Mouse (Mus musculus): Measurements from ENCODE around the gene 4931428F04Rik. TPM values are rescaled to one million over a fixed set of nuclear protein-coding genes. Genes with fewer than 3 reads are reported as not detected.
"Not testable (repeated sequence)": the region's sequence is repeated elsewhere in the genome, so short reads cannot be mapped to it uniquely, and the experiment has no call there.

Gene 4931428F04Rik
- polyA plus RNA-seq, 1 experiment from 2014 or later: 126 TPM

DNA sequence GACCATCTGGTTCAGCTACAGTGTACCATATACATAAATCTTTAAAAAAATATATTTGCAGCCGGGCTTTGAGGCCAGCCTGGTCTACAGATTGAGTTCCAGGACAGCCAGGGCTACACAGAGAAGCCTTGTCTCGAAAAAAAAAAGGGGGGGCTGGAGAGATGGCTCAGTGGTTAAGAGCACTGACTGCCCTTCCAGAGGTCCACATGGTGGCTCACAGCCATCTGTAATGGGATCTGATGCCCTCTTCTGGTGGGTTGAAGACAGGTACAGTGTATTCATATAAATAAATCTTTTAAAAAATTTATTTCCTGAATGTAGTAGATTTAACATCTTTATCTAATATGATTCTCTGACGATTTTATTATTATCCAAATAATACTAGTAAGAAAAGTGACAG, 2.1 kb upstream of the 4931428F04Rik start:
- not testable (repeated sequence) for H3K27me3 ChIP-seq (replicated peaks; ENCODE audit: control insufficient read depth, insufficient read depth, low read length); H3K36me3 ChIP-seq (ENCODE audit: control insufficient read depth, insufficient read depth, low read length); ATAC-seq; H3K27ac ChIP-seq (ENCODE audit: low read depth, low read length); H3K9me3 ChIP-seq (ENCODE audit: control insufficient read depth, low read length); H3K4me3 ChIP-seq (ENCODE audit: low read length); H3K4me2 ChIP-seq (ENCODE audit: low read length); H3K9ac ChIP-seq (ENCODE audit: low read depth, low read length)
- H3K4me1 ChIP-seq (ENCODE audit: control insufficient read depth, insufficient read depth, low read depth, low read length): peaks cover 22% of the 10 kb centered on the region
- WGBS: 73% methylated on average over 3 of the region's 3 CpGs

DNA sequence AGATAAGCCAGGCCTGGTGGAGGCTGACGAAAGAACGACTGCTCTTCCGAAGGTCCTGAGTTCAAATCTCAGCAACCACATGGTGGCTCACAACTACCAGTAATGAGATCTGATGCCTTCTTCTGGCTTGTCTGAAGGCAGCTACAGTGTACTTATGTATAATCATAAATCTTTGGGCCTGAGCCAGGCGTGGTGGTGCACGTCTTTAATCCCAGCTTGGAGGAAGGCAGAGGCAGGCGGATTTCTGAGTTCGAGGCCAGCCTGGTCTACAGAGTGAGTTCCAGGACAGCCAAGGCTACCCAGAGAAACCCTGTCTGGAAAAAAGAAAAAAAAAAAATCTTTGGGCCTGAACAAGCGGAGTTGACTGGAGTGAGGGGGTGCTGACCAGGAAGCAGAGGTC, 1.7 kb upstream of the 4931428F04Rik start:
- ATAC-seq; H3K27ac ChIP-seq (ENCODE audit: low read depth, low read length); H3K9ac ChIP-seq (ENCODE audit: low read depth, low read length); H3K4me2 ChIP-seq (ENCODE audit: low read length); H3K27me3 ChIP-seq (replicated peaks; ENCODE audit: control insufficient read depth, insufficient read depth, low read length); H3K9me3 ChIP-seq (ENCODE audit: control insufficient read depth, low read length); H3K4me3 ChIP-seq (ENCODE audit: low read length); H3K36me3 ChIP-seq (ENCODE audit: control insufficient read depth, insufficient read depth, low read length): not testable (repeated sequence)
- peaks cover 26% of the 10 kb centered on the region for H3K4me1 ChIP-seq (ENCODE audit: control insufficient read depth, insufficient read depth, low read depth, low read length)
- 89% methylated on average over 8 of the region's 8 CpGs for WGBS

DNA sequence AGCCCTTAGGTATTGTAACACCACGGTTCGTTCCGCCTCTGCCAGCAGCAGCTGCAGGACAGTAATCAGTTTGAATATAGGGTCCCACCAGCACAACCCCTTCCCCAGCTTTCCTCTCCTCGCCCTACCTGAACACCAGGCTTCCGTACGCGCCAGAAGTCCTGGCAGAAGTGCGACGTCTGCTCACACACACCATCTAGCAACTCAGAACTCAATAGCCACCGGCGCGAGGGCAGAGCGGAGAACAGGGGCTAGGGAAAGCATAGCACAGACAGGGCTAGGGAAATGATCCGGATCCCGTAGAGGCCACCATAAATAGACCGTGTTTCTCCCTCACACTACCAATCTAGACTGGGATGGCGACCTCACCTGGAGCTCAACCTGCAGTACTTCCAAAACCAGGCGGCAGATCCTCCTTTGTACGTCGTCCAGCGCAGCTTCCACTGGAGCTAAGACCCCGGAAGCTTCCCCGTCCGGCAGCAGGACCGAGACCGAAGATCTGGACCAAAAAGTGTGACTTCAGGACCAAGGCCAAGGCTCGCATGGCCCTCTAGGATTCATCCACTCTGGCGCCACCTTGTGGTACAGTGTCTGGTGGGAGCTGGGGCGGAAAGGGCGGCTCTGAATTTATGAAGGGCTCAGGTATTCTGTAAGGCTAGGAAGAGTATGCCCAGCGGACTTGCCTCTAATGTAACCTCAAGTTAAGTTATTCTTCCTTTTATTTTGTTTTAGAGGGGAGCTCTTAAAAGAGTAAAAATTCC, 1.1 kb upstream of the 4931428F04Rik start:
- no peak for ATAC-seq

DNA sequence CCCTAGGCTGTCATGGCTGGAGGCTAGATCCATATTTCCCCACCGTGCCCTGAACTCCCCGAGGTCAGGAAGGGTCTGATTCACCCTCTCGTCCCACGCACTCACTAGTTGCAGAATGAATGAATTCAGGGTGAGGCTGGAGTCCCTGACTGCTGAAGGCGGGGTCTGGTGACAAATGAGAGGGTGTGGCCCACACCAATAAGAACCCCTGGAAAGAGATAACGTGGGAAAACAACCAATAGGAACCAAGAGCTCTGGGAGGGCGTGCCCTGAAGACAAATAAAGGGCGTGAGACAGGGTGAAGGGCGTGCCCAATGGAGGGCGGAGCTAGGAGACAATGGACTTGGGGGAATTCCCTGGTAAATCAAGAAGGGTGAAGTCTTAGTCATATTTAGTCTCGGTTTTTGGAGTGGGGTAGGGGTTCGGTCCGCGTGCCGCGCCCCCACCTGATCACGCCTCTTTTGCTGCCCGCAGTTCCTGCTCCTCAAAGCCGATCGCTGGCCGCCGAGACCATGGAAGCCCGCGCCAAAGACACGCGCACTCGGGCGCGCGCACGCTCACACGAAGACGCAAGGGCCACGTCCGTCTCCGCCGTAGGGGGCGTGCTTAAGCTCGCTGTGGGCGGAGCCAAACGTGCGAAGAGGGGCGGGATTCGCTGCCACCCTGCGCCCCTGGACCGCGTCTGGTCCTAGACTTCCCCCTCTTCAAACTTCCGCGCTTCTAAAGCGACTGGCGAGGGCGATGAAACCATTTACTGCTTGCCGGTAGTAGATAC, 519 bp downstream of the 4931428F04Rik start:
- Histone ChIP-seq H3K4me1 (ENCODE audit: control insufficient read depth, insufficient read depth, low read depth, low read length) (peaks cover 37% of the 10 kb centered on the region), H3K27ac (ENCODE audit: low read depth, low read length) (peak overlapping the region; percentile 88), H3K9ac (ENCODE audit: low read depth, low read length) (peak overlapping the region; percentile 63), H3K4me2 (ENCODE audit: low read length) (peak overlapping the region; percentile 74), H3K36me3 (ENCODE audit: control insufficient read depth, insufficient read depth, low read length) (peaks cover 3% of the 10 kb centered on the region; the same call in 1 of the 2 replicates), H3K9me3 (ENCODE audit: control insufficient read depth, low read length) (no peaks in the 10 kb centered on the region), H3K4me3 (ENCODE audit: low read length) (peak overlapping the region; percentile 49), H3K27me3 (replicated peaks; ENCODE audit: control insufficient read depth, insufficient read depth, low read length) (no peaks in the 10 kb centered on the region)
- WGBS: under 1% methylated on average over 53 of the region's 53 CpGs
- peak; percentile 91 for ATAC-seq

More for the DNA sequence above, 1.1 kb upstream of the 4931428F04Rik start:
- Histone ChIP-seq H3K27ac (ENCODE audit: low read depth, low read length) (no peak overlapping the region), H3K9me3 (ENCODE audit: control insufficient read depth, low read length) (no peaks in the 10 kb centered on the region), H3K4me3 (ENCODE audit: low read length) (peak overlapping the region; percentile 49), H3K4me1 (ENCODE audit: control insufficient read depth, insufficient read depth, low read depth, low read length) (peaks cover 32% of the 10 kb centered on the region), H3K27me3 (replicated peaks; ENCODE audit: control insufficient read depth, insufficient read depth, low read length) (no peaks in the 10 kb centered on the region), H3K9ac (ENCODE audit: low read depth, low read length) (peak overlapping the region; percentile 39; the same call in 1 of the 2 replicates), H3K36me3 (ENCODE audit: control insufficient read depth, insufficient read depth, low read length) (no peaks in the 10 kb centered on the region), H3K4me2 (ENCODE audit: low read length) (peak overlapping the region; percentile 74)
- WGBS: 6% methylated on average over 31 of the region's 31 CpGs

DNA sequence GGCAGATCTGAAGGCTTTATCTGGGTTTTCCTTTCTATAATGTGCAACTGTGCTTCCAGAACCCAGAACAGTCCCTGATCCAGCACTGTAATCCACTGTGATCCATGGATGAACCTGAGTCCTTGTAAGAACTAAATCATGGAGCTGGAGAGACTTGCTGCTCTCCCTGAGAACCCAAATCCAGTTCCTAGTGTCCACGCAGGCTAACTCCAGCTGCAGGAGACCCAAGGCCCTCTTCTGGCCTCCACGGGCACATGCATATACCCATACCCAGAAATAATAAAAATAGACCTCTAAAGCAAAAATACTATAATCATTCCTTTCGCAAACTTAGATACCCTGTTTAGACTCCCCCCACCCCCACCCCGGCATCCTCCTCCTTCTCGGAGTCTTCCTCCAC, 1.4 kb downstream of the 4931428F04Rik start:
- H3K9ac ChIP-seq (ENCODE audit: low read depth, low read length): peak overlapping the region; percentile 63; the same call in 1 of the 2 replicates
- peaks cover 37% of the 10 kb centered on the region for H3K4me1 ChIP-seq (ENCODE audit: control insufficient read depth, insufficient read depth, low read depth, low read length)
- H3K27ac ChIP-seq (ENCODE audit: low read depth, low read length): no peak overlapping the region; the same call in 1 of the 2 replicates

DNA sequence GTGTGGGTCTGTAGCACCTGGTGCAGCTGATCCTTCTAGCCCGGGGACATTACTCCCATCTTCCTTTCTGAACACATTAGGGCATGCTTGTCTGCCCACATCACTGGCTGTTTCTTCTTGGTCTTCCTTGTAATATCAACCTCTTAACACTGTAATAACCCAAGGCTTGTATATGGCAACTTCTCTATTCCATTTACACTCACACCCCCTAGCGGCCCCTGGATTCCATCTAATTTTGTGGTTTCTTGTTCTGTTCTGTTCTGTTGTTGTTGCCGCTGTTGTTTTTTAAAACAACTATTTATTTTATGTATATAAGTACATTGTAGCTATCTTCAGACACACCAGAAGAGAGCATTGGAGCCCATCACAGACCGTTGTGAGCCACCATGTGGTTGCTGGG, 2.8 kb downstream of the 4931428F04Rik start:
- Histone ChIP-seq H3K4me3 (ENCODE audit: low read length) (no peak overlapping the region), H3K4me1 (ENCODE audit: control insufficient read depth, insufficient read depth, low read depth, low read length) (peaks cover 37% of the 10 kb centered on the region), H3K9ac (ENCODE audit: low read depth, low read length) (no peak overlapping the region; the same call in 1 of the 2 replicates)

More for the DNA sequence above, 1.4 kb downstream of the 4931428F04Rik start:
- Histone ChIP-seq H3K4me3 (ENCODE audit: low read length) (peak overlapping the region; percentile 49), H3K9me3 (ENCODE audit: control insufficient read depth, low read length) (no peaks in the 10 kb centered on the region), H3K36me3 (ENCODE audit: control insufficient read depth, insufficient read depth, low read length) (peaks cover 3% of the 10 kb centered on the region; the same call in 1 of the 2 replicates), H3K27me3 (replicated peaks; ENCODE audit: control insufficient read depth, insufficient read depth, low read length) (no peaks in the 10 kb centered on the region), H3K4me2 (ENCODE audit: low read length) (peak overlapping the region; percentile 74)
- WGBS: 76% methylated on average over 5 of the region's 5 CpGs
- no peak for ATAC-seq

DNA sequence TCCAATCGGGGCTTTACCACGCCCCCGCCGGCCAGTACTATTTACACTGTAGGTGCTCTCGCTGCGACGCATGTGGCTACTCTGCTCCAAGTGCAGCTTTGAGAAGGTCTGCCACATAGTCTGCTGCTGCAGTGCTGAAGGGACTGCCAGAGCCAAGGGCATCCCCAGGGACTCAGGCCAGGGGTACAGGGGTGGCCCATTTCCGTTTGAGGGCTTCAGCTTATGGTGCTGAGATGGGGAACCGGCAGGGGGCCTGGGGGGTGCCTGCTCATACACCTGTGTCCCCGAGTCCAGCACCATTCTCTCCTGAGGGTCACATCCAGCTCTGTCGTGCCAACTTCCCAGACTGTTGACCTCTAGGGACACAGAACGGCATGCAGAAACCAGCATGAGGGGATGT, 4.2 kb downstream of the 4931428F04Rik start:
- H3K4me3 ChIP-seq (ENCODE audit: low read length): no peak overlapping the region
- WGBS: 46% methylated on average over 12 of the region's 12 CpGs
- no peaks in the 10 kb centered on the region for H3K27me3 ChIP-seq (replicated peaks; ENCODE audit: control insufficient read depth, insufficient read depth, low read length)
- no peaks in the 10 kb centered on the region for H3K9me3 ChIP-seq (ENCODE audit: control insufficient read depth, low read length)
- H3K4me2 ChIP-seq (ENCODE audit: low read length): no peak overlapping the region
- no peak overlapping the region for H3K27ac ChIP-seq (ENCODE audit: low read depth, low read length)
- H3K4me1 ChIP-seq (ENCODE audit: control insufficient read depth, insufficient read depth, low read depth, low read length): peaks cover 31% of the 10 kb centered on the region
- no peak for ATAC-seq
- H3K9ac ChIP-seq (ENCODE audit: low read depth, low read length): no peak overlapping the region
- peaks cover 17% of the 10 kb centered on the region for H3K36me3 ChIP-seq (ENCODE audit: control insufficient read depth, insufficient read depth, low read length)

More for the DNA sequence above, 2.8 kb downstream of the 4931428F04Rik start:
- 78% methylated on average over 4 of the region's 4 CpGs for WGBS
- ATAC-seq: no peak
- Histone ChIP-seq H3K27ac (ENCODE audit: low read depth, low read length) (no peak overlapping the region), H3K27me3 (replicated peaks; ENCODE audit: control insufficient read depth, insufficient read depth, low read length) (no peaks in the 10 kb centered on the region), H3K4me2 (ENCODE audit: low read length) (peak overlapping the region; percentile 74), H3K9me3 (ENCODE audit: control insufficient read depth, low read length) (no peaks in the 10 kb centered on the region), H3K36me3 (ENCODE audit: control insufficient read depth, insufficient read depth, low read length) (peaks cover 14% of the 10 kb centered on the region; the same call in 1 of the 2 replicates)

DNA sequence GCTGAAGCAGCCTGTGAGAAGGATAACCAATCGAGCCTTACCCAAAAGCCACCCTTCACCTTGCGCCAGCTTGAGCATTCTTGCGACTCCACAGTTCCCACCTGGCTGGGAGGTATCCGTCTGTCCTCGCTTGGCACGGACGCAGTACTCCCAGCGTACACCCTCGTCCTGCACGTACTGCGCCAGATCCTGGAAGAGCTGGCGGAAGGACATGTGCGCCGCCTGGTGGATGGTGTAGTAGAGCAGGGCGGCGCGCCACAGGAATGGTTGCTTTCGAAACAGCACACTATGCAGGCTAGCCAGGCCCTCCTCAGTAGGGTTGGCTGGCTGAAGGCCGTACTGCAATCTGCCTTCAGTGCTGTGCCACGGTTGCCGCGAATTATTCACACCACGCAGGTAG, 6.6 kb downstream of the 4931428F04Rik start:
- H3K4me2 ChIP-seq (ENCODE audit: low read length): no peak overlapping the region
- ATAC-seq: no peak
- no peaks in the 10 kb centered on the region for H3K9me3 ChIP-seq (ENCODE audit: control insufficient read depth, low read length)
- WGBS: 31% methylated on average over 23 of the region's 23 CpGs
- H3K4me3 ChIP-seq (ENCODE audit: low read length): no peak overlapping the region
- no peak overlapping the region for H3K27ac ChIP-seq (ENCODE audit: low read depth, low read length)
- H3K4me1 ChIP-seq (ENCODE audit: control insufficient read depth, insufficient read depth, low read depth, low read length): peaks cover 28% of the 10 kb centered on the region
- peaks cover 7% of the 10 kb centered on the region for H3K27me3 ChIP-seq (replicated peaks; ENCODE audit: control insufficient read depth, insufficient read depth, low read length)
- H3K9ac ChIP-seq (ENCODE audit: low read depth, low read length): no peak overlapping the region
- peaks cover 21% of the 10 kb centered on the region for H3K36me3 ChIP-seq (ENCODE audit: control insufficient read depth, insufficient read depth, low read length)

DNA sequence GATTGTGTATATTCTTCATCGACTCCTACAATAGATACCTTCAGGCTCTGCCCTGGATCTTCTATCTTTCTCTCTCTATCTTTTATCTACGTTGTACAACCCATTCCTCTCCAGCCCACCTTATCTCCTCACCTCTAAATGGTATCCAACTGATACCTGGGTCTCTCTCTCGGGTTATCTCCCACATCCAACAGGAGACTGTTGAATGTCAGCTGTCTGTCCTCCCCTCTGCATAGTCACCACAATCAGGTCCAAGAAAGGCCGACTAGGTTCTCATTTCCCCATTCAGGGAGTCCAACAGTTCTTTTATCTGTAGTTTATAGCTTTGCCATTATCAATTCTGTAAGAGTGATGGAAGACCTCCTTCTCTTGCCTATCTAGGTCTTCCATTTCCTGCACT, 7.4 kb downstream of the 4931428F04Rik start:
- 94% methylated on average over 4 of the region's 4 CpGs for WGBS
- H3K27me3 ChIP-seq (replicated peaks; ENCODE audit: control insufficient read depth, insufficient read depth, low read length): peaks cover 8% of the 10 kb centered on the region
- H3K4me3 ChIP-seq (ENCODE audit: low read length): no peak overlapping the region
- no peak overlapping the region for H3K27ac ChIP-seq (ENCODE audit: low read depth, low read length)
- no peak overlapping the region for H3K9ac ChIP-seq (ENCODE audit: low read depth, low read length)
- ATAC-seq: no peak
- H3K9me3 ChIP-seq (ENCODE audit: control insufficient read depth, low read length): no peaks in the 10 kb centered on the region
- peaks cover 21% of the 10 kb centered on the region for H3K36me3 ChIP-seq (ENCODE audit: control insufficient read depth, insufficient read depth, low read length)
- H3K4me2 ChIP-seq (ENCODE audit: low read length): no peak overlapping the region
- H3K4me1 ChIP-seq (ENCODE audit: control insufficient read depth, insufficient read depth, low read depth, low read length): peaks cover 25% of the 10 kb centered on the region

Data from hindbrain, embryonic 16.5 days (tissue).